Mouse (Mus musculus): ENCODE data around the gene Gm47841.

- TF ChIP-seq USF1 (IDR thresholded peaks at IDR 0.05; ENCODE audit: low read depth, low read length): no peak
- no peak for TF ChIP-seq MYC (IDR thresholded peaks at IDR 0.05; ENCODE audit: low read depth, low read length)
- TF ChIP-seq CTCF (conservative IDR thresholded peaks at IDR 0.05 in 1 of 2, IDR thresholded peaks at IDR 0.05 in 1 of 2; ENCODE audit: low read depth in 2 of 2, low read length in 2 of 2): no peak
- no peak for TF ChIP-seq CHD1 (IDR thresholded peaks at IDR 0.05; ENCODE audit: low read depth, low read length)
- no peak for TF ChIP-seq ZNF384 (IDR thresholded peaks at IDR 0.05; ENCODE audit: low read depth, low read length)
- no peak for TF ChIP-seq ZC3H11A (IDR thresholded peaks at IDR 0.05; ENCODE audit: low read depth, low read length)
- TF ChIP-seq JUND (conservative IDR thresholded peaks at IDR 0.05; ENCODE audit: low read depth, low read length): no peak
- no peak for TF ChIP-seq MAFK (IDR thresholded peaks at IDR 0.05; ENCODE audit: insufficient replicate concordance, low read length)
- no peak for TF ChIP-seq POLR2A (IDR thresholded peaks at IDR 0.05; ENCODE audit: low read depth, low read length)
Observed at GRCm38 (mm10) chr15:101094979-101095378, 47.8 kb upstream of the Gm47841 start.

Measured in CH12.LX (cell line).